7 mouse cellular contexts compared by ENCODE assay signal in genomic region chr11:76494360-76495126, GRCm38 (mm10).
DNase-seq lines count a peak whose midpoint lies in the region; ATAC-seq and TF ChIP-seq lines count a peak whose summit lies in the region.

No protein-coding gene starts in this region.

- ATAC-seq in embryonic facial prominence, embryonic 11.5 days (replicated peaks; ENCODE audit: insufficient number of reproducible peaks, low FRiP score, low TSS enrichment, low read depth): peak; percentile 74
- ATAC-seq in midbrain, postnatal 0 days (ENCODE audit: low FRiP score): peak; percentile 76

- peaks cover 2% of the 10 kb centered on the region; the same call in 1 of the 2 replicates for H3K4me1 ChIP-seq in embryonic facial prominence, embryonic 11.5 days (ENCODE audit: control insufficient read depth, insufficient read depth, low read length)
- peaks cover 31% of the 10 kb centered on the region for H3K4me1 ChIP-seq in midbrain, postnatal 0 days (ENCODE audit: insufficient read depth, low read length)

- DNase-seq in adrenal gland, postnatal 14 days: peak; percentile 92
- DNase-seq in embryonic facial prominence, embryonic 11.5 days (ENCODE audit: low spot score): peak; percentile 71
- DNase-seq in heart, adult 9 months (ENCODE audit: low spot score in 2 of 2): peak; percentile 86 to 89
- DNase-seq in kidney, adult 9 months: peak; percentile 84
- DNase-seq in liver: peak; percentile 51
- DNase-seq in midbrain, postnatal 0 days (ENCODE audit: low spot score): peak; percentile 88
- peak; percentile 50 to 64 for DNase-seq in spleen, postnatal 10 days (ENCODE audit: low spot score in 2 of 2)

- H3K4me2 ChIP-seq in embryonic facial prominence, embryonic 11.5 days (ENCODE audit: low read depth, low read length): peak overlapping the region; percentile 78
- peak overlapping the region; percentile 80 for H3K4me2 ChIP-seq in midbrain, postnatal 0 days (ENCODE audit: low read depth, low read length, poor library complexity, severe bottlenecking)

- H3K4me3 ChIP-seq in embryonic facial prominence, embryonic 11.5 days (ENCODE audit: low read depth, low read length): peak overlapping the region; percentile 53
- H3K4me3 ChIP-seq in midbrain, postnatal 0 days (ENCODE audit: low read depth, low read length): peak overlapping the region; percentile 54

- H3K27me3 ChIP-seq in embryonic facial prominence, embryonic 11.5 days (ENCODE audit: control insufficient read depth, insufficient read depth, low read length): no peaks in the 10 kb centered on the region
- H3K27me3 ChIP-seq in midbrain, postnatal 0 days (ENCODE audit: insufficient read depth, low read length): no peaks in the 10 kb centered on the region

- H3K36me3 ChIP-seq in embryonic facial prominence, embryonic 11.5 days (replicated peaks; ENCODE audit: control insufficient read depth, insufficient read depth, low read depth, low read length): no peaks in the 10 kb centered on the region
- no peaks in the 10 kb centered on the region for H3K36me3 ChIP-seq in midbrain, postnatal 0 days (ENCODE audit: insufficient read depth, low read length)

- TF ChIP-seq CTCF in midbrain, postnatal 0 days (IDR thresholded peaks at IDR 0.05): no peak

- H3K9me3 ChIP-seq in embryonic facial prominence, embryonic 11.5 days (replicated peaks; ENCODE audit: control insufficient read depth, low read length): no peaks in the 10 kb centered on the region
- H3K9me3 ChIP-seq in midbrain, postnatal 0 days (ENCODE audit: low read length): no peaks in the 10 kb centered on the region

- WGBS in embryonic facial prominence, embryonic 11.5 days: under 1% methylated on average over 62 of the region's 67 CpGs
- under 1% methylated on average over 56 of the region's 67 CpGs for WGBS in midbrain, postnatal 0 days

- H3K27ac ChIP-seq in embryonic facial prominence, embryonic 11.5 days (replicated peaks; ENCODE audit: low read depth, low read length): peak overlapping the region; percentile 90
- H3K27ac ChIP-seq in midbrain, postnatal 0 days (ENCODE audit: low read depth, low read length): peak overlapping the region; percentile 94

- peak overlapping the region; percentile 77 for H3K9ac ChIP-seq in embryonic facial prominence, embryonic 11.5 days (replicated peaks; ENCODE audit: low read length)
- peak overlapping the region; percentile 83 for H3K9ac ChIP-seq in midbrain, postnatal 0 days (replicated peaks; ENCODE audit: low read length, poor library complexity, severe bottlenecking)

Comparison
In these comparisons a context has a peak if more than half of its experiments do, and no peak if none do; other contexts are left out.
1. Peak in every context shown above with its lines: DNase-seq, ATAC-seq, H3K4me3 ChIP-seq and H3K27ac ChIP-seq.